Mouse (Mus musculus) ES-E14 (cell line): ENCODE measurements around the gene Flnb. TPM values are rescaled to one million over a fixed set of nuclear protein-coding genes. Genes with fewer than 3 reads are reported as not detected.

ENCODE experiments used
- DNase-seq: peaks from one replicate; pipeline ENCODE4 v3.0.0-alpha.2; 2013; ENCODE audit warnings: low read depth, low spot score
- H3K27ac ChIP-seq: 2 replicates; pipeline ENCODE4 v1.5.1; 2012; ENCODE audit warnings: low read depth, mild to moderate bottlenecking, low read length, moderate library complexity, mixed read lengths; ENCODE audit not compliant: poor library complexity, insufficient read depth, severe bottlenecking
- H3K36me3 ChIP-seq: 2 replicates; pipeline ENCODE4 v1.6.1; 2012; ENCODE audit warnings: mild to moderate bottlenecking, low read length, moderate library complexity, mixed read lengths; ENCODE audit not compliant: control insufficient read depth, poor library complexity, insufficient read depth, severe bottlenecking
- H3K4me1 ChIP-seq, 2 experiments: fragments of 150-350 bp in 1 of 2; sonication (generic) in 1 of 2; 2 replicates each; pipeline ENCODE4 v1.6.1; 2012; ENCODE audit warnings: low read length in 2 of 2, mild to moderate bottlenecking in 1 of 2, mixed read lengths in 1 of 2; ENCODE audit not compliant: control insufficient read depth in 2 of 2, insufficient read depth in 2 of 2, poor library complexity in 1 of 2
- H3K4me3 ChIP-seq, 2 experiments: fragments of 150-350 bp in 1 of 2; sonication (generic) in 1 of 2; 2 replicates each; pipeline ENCODE4 v1.5.1; 2012; ENCODE audit warnings: low read length in 2 of 2, low read depth in 1 of 2, mild to moderate bottlenecking in 1 of 2, mixed read lengths in 1 of 2; ENCODE audit not compliant: insufficient read depth in 1 of 2, poor library complexity in 1 of 2, severe bottlenecking in 1 of 2
- H3K9ac ChIP-seq: 2 replicates; pipeline ENCODE4 v1.6.1; 2012; ENCODE audit warnings: low read depth, mild to moderate bottlenecking, low read length, mixed read lengths; ENCODE audit not compliant: poor library complexity, insufficient read depth, severe bottlenecking
- H3K9me3 ChIP-seq: fragments of 150-350 bp; sonication (generic); 2 replicates; pipeline ENCODE4 v1.6.1; 2012; ENCODE audit warnings: low read depth, mild to moderate bottlenecking, low read length; ENCODE audit not compliant: control insufficient read depth, insufficient read depth
- CHD2 ChIP-seq: IDR thresholded peaks from 2 replicates; pipeline ENCODE4 v1.6.1; 2014; ENCODE audit warnings: mild to moderate bottlenecking, low read depth, low read length, inconsistent platforms
- HCFC1 ChIP-seq: IDR thresholded peaks from 2 replicates; pipeline ENCODE4 v1.6.1; 2012; ENCODE audit warnings: low read length, inconsistent platforms, borderline replicate concordance; ENCODE audit not compliant: insufficient read depth
- MAFK ChIP-seq: IDR thresholded peaks from 2 replicates; pipeline ENCODE4 v1.6.1; 2014; ENCODE audit warnings: mild to moderate bottlenecking, low read depth, low read length, inconsistent platforms; ENCODE audit not compliant: insufficient read depth
- ZC3H11A ChIP-seq: IDR thresholded peaks from 2 replicates; pipeline ENCODE4 v1.6.1; 2012; ENCODE audit warnings: low read depth, mild to moderate bottlenecking, inconsistent platforms, low read length, borderline replicate concordance
- ZNF384 ChIP-seq: IDR thresholded peaks from 2 replicates; pipeline ENCODE4 v1.6.1; 2012; ENCODE audit warnings: low read depth, low read length, inconsistent platforms
- in situ Hi-C, 2 experiments: fragments of 600-800 bp; cut with MboI; formaldehyde crosslinking; loops; one replicate each; pipeline ENCODE4 v1.15.1; 2025; ENCODE audit warnings: low sequenced_read_pairs in 2 of 2, inconsistent platforms in 1 of 2; ENCODE audit not compliant: unreplicated experiment in 2 of 2
- total RNA-seq: library from RNA; depleted of rRNA; stranded (reverse); fragments of 300-350 nt; gene quantifications from 2 replicates; pipeline ENCODE4 v1.2.3, GENCODE M21; 2012

Flnb gene
- total RNA-seq, 1 experiment = 350 TPM

DNA sequence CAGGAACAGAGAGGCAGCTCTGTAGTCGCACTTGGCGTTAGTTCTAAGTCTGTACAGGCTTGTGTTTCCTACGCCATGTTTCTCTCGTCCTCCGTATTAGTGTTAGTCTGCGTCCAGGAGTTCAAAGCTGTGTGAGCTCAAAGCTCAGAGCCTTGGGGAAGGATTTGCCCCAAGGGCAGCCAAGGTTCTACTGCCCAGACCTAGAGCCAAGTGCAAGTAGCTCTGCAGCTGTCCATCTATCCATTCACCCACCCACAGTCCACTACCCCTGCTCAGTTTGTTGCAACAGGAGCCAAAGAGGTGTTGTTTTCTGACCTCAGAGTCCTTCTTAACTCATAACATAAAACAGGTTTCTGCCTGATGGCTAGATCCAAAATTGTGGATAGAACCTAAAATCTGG lies 70.5 kb downstream of the Flnb start:
- no peak for TF ChIP-seq MAFK
- TF ChIP-seq HCFC1 = no peak
- no peak for TF ChIP-seq ZC3H11A
- no peak for TF ChIP-seq CHD2
- TF ChIP-seq ZNF384 = no peak
- H3K9ac ChIP-seq = no peak overlapping the region
- no peak for DNase-seq
- in situ Hi-C loops = no loop called here
- H3K9me3 ChIP-seq = no peaks in the 10 kb centered on the region
- H3K27ac ChIP-seq = no peak overlapping the region
- no peaks in the 10 kb centered on the region for H3K4me1 ChIP-seq
- H3K4me3 ChIP-seq = no peak overlapping the region
- H3K36me3 ChIP-seq = peaks cover 43% of the 10 kb centered on the region

DNA sequence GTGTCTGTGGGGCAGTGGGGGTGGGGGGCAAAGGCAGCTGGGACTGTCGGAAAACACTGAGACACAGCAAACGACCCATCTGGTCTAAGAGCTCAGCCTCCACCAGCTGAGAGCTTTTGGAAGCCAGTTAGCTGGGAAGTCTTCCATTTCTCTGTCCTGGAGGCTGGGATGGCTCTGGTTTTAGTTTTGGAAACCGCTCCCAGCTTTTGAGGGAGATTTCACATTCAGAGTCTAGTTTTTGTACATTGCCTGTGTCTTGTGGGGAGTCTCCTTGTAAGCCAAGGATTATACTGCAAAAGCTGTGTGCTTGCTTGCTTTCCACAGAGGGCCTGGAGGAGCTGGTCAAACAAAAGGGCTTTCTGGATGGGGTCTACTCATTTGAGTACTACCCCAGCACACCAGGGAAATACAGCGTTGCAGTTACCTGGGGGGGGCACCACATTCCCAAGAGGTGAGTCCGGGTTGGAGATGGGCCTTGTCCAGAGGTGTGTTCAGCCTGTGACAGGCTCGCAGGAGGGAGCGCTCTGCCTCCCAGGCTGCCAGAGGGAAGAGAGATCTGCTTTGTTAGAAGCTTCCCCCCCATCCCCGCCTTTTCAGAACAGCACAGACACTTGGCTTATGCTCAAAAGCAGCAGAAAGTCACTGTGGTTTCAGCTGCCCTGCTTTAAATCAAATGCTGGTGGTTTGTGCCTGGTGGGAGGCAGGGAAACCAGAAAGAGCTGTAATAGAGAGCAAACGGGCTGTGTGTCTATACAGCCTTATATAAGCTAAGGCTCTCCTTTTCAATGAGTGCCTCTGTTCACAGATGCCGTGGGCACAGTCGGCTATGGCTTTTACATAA lies 71.3 kb downstream of the Flnb start:
- no peaks in the 10 kb centered on the region for H3K4me1 ChIP-seq
- no peak overlapping the region for H3K4me3 ChIP-seq
- H3K36me3 ChIP-seq = peaks cover 38% of the 10 kb centered on the region
- TF ChIP-seq HCFC1 = no peak
- no peak for TF ChIP-seq ZNF384
- no peak for TF ChIP-seq ZC3H11A
- TF ChIP-seq MAFK = no peak
- no peak for TF ChIP-seq CHD2
- H3K27ac ChIP-seq = no peak overlapping the region
- H3K9me3 ChIP-seq = no peaks in the 10 kb centered on the region
- DNase-seq = no peak
- H3K9ac ChIP-seq = no peak overlapping the region
- in situ Hi-C loops = no loop called here

DNA sequence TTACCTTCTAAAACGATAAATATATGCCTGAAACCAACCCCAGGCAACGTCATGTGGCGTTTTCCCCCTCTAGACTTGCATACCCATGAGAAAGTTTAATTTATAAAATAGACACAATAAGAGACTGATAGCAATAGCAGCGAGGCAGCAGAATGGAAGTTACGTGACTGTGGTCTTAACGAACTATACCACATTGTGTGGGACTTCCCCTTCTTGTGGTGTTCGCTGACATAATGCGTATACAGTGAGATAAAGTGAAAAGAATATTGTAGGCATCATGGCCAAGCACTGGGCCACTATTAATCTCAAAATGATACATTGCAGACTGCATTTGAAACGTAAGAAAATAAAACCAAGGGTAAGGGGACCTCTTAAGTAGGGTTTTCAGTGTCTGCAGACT lies 72.1 kb downstream of the Flnb start:
- Histone ChIP-seq H3K27ac (no peak overlapping the region), H3K4me1 (no peaks in the 10 kb centered on the region), H3K9ac (no peak overlapping the region), H3K36me3 (peaks cover 36% of the 10 kb centered on the region), H3K4me3 (no peak overlapping the region), H3K9me3 (peaks cover 3% of the 10 kb centered on the region; the same call in 1 of the 2 replicates)
- no peak for DNase-seq
- TF ChIP-seq HCFC1 (no peak), MAFK (no peak), CHD2 (no peak), ZC3H11A (no peak), ZNF384 (no peak)
- in situ Hi-C loops = no loop called here

DNA sequence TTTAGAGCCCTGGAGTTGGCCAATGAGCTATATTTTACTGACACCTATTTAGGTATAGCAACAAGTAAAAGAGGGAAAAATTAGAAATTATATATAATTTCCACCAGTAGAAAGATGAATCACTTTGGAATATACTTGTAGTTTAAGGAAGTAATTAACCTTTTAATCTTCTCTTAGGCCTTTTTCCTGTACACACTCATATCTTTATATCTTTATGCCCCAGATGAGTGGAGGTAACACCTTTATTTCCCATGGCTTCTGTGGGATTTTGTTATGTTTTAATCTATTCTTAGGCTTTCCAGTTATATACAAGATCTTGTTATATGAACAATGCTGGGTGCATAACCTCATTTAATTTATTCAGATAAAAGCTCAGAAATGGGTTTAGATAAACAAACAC lies 73.6 kb downstream of the Flnb start:
- Histone ChIP-seq H3K9me3 (peaks cover 3% of the 10 kb centered on the region; the same call in 1 of the 2 replicates), H3K4me1 (peaks cover 0 to 2% of the 10 kb centered on the region in 2 experiments; a peak in 1 of 4 replicates), H3K9ac (no peak overlapping the region), H3K36me3 (peaks cover 31% of the 10 kb centered on the region), H3K27ac (no peak overlapping the region), H3K4me3 (no peak overlapping the region)
- no peak for DNase-seq
- in situ Hi-C loops = no loop called here
- TF ChIP-seq HCFC1 (no peak), ZNF384 (no peak), CHD2 (no peak), ZC3H11A (no peak), MAFK (no peak)

DNA sequence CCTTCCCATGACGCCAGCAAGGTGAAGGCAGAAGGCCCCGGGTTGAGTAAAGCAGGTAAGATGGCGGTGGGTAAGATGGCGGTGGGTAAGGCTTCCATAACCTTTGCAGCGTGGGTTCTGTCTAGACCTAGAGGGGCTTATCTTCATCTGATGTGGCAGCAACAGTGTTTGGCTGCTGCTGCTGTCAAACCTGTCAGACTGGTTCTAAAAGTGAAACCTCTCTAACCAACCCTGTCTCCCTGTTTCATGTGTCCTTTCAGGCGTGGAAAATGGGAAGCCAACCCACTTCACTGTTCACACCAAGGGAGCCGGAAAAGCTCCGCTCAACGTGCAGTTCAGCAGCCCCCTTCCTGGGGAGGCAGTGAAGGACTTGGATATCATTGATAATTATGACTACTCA lies 78.4 kb downstream of the Flnb start:
- in situ Hi-C loops = no loop called here
- DNase-seq = no peak
- peaks cover 34% of the 10 kb centered on the region for H3K36me3 ChIP-seq
- H3K9ac ChIP-seq = no peak overlapping the region
- no peak overlapping the region for H3K27ac ChIP-seq
- peaks cover 3% of the 10 kb centered on the region; the same call in 1 of the 2 replicates for H3K9me3 ChIP-seq
- TF ChIP-seq CHD2 (no peak), HCFC1 (no peak), ZC3H11A (no peak), ZNF384 (no peak)
- peaks cover 0 to 3% of the 10 kb centered on the region in 2 experiments; a peak in 1 of 4 replicates for H3K4me1 ChIP-seq
- H3K4me3 ChIP-seq = no peak overlapping the region
